Mouse (Mus musculus) spleen, adult 2 months (tissue): Measurements from ENCODE around the gene Wdr1.

ENCODE experiments used
- CTCF ChIP-seq: fragments of 200-500 bp; IDR thresholded peaks from 2 replicates; pipeline ENCODE4 v1.5.1; 2011; ENCODE audit warnings: mild to moderate bottlenecking, inconsistent platforms; ENCODE audit not compliant: insufficient read depth, insufficient read length, insufficient replicate concordance; ENCODE audit errors: extremely low read depth
- POLR2A ChIP-seq: fragments of 200-500 bp; IDR thresholded peaks from 2 replicates; pipeline ENCODE4 v1.6.1; 2011; ENCODE audit warnings: low read depth, low read length, inconsistent platforms

DNA sequence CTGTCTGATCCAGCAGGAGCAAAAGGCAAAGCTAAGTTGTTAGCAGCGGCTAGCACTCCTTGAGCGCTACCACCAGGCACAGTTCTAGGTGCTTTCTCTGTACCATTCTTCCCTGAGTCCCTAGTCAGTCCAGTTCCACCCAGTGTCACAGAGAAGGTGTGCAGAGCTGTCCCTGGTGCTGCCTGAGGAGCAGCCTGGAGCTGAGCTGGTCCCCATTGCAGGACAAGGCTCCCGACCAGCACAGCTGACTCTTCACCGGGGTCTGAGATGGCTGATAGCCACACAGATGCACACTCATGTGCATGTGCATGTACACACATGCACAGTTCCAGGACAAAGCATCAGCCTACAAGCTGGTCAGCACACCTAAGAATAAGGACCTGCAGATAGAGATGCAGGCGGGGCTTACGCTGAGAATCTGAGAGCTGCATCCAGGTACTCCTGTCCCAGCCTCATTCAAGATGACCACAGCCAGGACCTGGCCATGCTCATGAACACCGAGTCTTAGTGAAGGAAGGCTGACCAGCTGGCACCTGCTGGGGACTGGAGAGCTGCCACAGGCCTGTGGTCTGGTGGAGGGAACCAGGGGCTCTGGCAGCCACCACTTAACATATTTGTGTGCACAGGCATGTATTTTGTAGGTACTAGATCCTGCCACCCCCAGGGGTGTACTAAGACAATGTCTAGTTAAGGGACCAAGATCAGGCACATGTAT is 85.1 kb downstream of the Wdr1 start:
- TF ChIP-seq CTCF = no peak
- TF ChIP-seq POLR2A = no peak
